Mouse (Mus musculus): ENCODE measurements around the gene Palm2.

The Palm2 gene

DNA sequence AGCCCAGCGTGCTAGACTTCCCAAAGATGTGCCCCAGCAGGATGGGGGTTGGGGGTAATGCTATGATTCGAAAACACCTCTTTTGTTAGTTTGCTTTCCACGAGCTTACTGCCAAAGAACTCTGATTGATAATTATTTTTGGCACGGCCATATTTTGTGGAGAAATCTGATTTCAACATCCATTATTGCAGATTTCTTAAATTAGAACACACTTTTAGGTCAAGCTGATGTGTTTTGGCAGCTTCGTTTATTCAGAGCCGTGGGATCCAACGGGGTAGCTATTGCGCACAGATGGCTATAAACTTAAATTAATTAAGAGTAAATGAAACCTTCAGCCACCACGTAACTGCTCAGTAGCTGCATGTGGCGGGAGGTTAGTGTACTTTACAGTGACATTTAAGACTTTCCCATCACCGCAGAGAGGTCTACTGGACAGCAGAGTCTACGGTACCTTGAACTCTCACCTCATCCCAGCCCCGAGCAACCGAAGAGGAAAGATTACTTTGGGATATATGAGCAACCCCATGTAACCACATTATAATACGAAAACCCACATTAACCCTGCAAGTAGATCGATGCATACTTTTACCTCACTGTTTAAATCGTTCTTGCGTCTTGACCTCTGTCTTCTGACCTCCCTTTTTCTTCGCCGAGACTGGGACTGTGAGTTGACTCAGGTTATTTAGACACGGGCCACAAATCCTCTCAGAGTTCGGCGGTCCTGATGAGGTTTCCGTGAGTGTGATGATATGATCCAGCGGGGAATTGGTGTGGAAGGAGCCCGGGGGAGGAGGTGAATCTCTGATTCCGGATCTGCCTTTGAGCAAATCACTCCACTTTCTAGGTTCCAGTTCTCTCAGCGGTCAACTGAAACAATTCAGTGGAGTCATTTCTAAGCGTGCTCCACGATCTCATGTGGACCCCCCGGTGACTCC lies 80.2 kb downstream of the Palm2 start:
- no peak for DNase-seq (ENCODE audit: low spot score)

DNA sequence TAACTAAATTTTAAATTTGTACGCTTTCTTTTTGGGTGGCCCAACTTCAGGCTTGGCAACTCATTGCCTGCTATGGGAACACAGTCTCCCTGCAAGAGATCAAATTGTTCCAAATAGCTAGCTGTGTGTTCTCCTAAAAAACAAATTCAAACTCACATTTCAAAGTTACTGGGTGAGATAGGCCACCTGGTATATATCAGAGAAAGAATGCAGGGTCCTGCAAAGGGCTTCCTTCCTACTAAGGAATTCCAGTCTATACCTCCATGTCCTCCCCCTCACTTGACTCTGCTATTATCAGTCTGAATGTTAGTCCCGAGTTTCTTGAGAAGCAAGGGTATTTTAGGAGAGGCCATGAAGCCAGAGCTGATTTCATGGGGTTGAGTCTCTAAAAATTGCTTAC lies 81.3 kb downstream of the Palm2 start:
- DNase-seq (ENCODE audit: low spot score) = no peak

DNA sequence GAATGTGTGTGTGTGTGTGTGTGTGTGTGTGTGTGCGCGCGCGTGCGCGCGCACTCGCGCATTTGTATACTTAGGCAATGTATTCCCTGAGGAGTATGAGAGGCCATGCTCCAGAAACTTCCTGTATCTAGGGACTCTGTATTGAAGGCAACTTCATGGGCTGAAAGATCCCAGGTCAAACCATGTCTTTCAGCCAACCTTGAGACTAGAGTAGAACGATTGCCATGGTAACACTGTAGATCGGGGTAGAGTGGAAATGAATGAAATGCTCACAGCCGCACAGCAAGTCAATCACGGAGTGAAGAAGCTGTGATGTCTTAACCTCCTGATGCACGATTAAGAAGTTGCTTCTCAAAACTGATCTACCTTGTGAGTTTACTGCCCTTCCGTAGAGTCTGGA lies 89.4 kb downstream of the Palm2 start:
- DNase-seq (ENCODE audit: low spot score) = no peak

DNA sequence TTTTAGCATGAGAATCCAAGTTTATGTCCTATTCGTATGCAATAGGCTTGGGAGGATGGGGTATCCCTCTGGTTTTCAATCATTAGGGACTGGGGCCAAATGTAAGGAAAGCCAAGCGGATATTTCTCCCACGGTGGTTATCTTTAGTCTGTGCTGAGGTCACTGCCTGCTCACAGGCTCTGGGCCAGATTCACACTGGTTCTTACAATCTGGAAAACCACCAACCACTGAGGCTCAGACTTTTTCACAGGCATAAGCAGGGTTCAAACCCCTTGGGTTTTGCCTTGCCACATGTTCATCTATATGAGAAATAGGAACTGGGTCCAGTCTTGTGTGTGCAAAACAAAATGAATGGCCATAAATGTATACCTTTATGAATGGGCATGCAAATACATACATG lies 90.4 kb downstream of the Palm2 start:
- DNase-seq (ENCODE audit: low spot score) = no peak

DNA sequence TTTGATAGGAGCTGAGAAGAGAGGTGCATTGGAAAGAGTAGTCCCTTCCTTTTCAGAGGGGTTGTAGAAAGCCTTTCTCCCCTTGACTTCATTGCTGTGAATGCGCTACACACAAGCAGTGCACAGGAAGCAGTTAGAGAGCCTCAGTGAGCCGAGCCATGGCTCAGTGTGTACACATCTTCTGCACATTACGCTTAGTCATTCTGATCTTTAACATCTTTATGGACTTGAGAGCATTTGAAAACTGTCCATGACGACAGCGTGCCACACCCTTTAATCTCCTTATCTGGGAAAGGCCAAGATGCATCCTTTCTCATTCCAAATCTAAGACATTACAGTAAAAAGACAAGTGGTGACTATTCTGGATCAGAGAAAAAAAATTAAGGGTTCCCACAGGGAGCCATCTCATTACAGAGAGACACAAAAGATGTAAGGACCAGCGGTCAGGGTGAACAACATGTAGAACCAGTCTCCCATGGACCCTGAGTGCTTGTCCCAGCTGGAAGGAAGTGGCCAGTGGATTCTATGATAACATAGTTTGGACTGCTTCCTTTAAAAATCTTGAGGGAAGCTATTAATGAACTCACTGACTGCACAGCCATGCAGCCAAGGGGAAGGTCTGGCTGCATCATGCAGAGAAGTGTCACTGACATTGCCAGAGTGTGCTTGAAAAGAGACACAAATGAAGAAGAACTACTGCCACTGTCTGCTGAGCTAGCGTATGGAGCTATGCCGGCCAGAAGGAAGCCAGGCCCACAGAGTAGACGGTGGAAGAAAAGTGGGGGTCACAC lies 91.4 kb downstream of the Palm2 start:
- no peak for DNase-seq (ENCODE audit: low spot score)

DNA sequence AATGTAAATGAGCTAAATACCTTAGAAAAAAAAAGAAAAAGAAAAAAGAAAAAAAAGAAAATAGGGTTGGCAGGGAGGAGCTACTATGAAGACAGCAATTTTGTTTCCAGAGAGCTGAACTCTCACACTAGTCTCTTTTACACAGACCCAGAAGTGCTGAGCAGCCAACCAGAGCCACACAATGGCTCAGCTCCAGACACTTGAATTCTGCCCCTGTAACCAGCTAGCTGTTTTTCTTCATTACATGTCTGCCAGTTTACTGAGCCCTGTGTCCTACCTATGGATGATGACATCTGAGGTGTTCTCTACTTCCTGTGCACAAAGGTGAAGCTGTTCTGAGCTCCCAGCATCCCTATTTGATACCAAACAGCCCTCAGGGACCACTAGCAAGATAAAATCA lies 94.2 kb downstream of the Palm2 start:
- DNase-seq (ENCODE audit: low spot score) = no peak

DNA sequence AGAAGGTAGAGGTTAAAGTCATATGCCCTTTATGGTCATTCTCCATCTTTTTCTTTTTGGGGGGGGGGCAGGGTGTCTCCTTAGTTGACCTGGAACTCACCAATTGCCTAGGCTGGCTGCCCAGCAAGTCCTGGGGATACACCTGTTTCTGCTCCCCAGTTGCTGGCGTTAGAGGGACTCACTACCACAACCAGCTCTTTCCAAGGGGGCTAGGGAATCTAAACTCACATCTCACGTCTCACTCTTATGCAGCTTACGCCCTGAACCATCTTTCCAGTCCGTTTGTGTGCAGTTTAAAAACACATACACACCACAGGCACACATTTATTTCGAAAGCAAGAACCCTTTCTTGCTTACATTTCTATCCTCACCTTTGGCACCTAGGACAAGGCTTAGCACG lies 99.6 kb downstream of the Palm2 start:
- no peak for DNase-seq (ENCODE audit: low spot score)

DNA sequence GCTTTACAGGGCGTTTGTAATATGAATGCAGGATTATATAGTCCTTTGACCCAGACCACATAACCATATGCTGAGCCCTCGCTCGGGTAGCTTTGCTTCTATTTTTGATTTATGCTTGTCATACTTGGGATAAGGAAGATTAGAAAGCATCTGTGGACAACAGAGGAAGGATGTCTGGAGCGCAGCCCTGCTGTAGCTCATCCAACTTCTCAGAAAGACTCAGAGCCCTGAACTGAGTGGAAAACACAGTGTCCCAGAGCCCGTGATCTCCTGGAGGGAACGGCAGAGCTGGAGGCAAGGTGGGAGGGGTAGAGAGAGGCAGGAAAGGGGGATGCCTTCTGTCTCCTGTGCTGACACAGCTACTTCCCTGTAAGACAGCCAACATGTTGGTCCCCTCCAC lies 100.2 kb downstream of the Palm2 start:
- DNase-seq (ENCODE audit: low spot score) = no peak

DNA sequence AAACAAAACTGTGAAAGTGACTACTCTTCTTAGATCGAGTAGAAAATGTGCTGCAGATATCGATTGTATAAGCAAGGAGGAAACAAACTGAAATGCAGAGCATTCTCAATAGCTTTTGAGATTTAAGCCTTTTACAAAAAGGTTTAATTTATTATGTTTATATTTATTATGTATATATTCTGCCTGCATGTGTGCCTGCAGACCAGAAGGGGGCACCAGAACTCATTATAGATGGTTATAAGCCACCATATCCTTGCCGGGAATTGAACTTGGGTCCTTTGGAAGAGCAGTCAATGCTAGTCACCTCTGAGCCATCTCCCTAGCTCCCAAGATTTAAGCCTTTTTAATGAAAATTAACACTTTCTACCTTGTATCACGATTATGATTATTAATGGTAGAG lies 101.0 kb downstream of the Palm2 start:
- DNase-seq (ENCODE audit: low spot score) = no peak

DNA sequence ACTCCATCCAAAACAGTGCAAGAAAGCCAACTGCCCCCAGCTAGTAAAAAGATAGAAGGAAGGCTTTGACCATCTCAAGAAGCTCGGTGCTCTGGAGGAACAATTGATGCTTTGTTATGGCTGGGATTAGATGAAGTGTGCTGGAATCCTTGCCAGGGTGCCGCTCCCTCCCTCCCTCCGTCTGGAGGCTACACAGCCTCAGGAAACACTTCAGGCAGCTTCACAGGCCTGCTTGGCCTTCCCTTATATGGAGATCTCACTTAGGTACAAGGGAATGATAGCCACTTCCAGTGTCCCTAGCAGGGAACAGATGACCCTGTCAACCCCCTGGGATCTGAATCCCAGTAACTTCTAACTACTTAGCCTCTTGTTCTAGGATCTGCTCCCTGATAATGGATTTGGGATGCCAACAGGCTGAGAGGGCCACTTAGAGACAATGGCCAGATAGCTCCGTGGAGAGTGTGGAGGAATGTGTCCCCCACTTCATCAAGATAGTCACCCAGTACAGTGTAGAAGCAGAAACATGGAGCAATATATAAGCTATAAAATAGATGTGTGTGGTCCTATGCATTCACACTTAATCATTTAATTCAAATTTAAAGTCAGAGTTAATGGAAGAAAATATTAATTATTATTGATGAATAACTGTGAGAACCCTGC lies 104.1 kb downstream of the Palm2 start:
- DNase-seq (ENCODE audit: low spot score) = no peak

DNA sequence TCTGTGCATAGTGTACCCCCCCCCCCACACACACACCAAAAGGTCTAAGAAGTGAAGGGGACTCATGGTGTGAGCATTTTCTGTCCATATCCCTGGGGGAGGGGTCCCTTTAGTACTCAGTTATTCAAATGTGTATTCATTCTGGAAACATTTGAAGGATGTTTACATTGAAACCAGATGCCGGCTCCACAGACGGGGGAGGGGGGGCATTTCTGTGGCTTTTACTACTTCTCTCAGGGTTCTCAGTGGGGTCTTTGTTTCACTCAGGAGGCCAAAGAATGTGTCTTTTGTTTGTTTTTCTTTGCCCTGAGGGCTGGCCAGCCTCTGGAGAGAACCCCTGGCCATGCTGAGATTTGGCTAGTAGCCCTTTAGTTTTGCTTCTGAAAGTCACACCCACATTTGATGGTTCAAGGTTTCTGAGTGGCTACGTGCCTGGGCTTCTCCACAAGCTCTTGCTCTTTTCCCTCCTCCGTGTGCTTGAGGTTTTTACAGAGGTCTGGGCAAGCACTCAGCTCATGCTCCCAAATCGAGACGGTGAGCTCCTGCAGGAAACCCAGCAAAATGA lies 109.7 kb downstream of the Palm2 start:
- no peak for DNase-seq (ENCODE audit: low spot score)

DNA sequence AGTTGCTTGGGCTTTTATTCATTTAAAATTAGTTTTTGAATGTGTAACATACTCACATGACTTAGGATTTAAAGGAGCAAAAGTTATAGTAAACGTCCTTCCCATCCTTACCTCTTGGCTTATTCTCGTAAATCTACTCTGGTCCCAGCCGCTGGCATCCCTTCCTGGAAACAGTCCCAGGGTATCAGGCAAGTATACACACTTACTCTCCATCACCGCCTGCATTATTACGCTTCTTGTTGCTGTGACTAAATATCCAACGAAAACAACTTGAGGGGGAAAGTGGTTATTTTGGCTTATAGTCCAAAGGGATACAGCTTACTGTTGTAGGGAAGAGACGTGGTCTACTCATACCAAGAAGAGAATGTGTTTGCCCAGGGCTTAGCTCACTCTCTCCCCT lies 113.7 kb downstream of the Palm2 start:
- no peak for DNase-seq (ENCODE audit: low spot score)

DNA sequence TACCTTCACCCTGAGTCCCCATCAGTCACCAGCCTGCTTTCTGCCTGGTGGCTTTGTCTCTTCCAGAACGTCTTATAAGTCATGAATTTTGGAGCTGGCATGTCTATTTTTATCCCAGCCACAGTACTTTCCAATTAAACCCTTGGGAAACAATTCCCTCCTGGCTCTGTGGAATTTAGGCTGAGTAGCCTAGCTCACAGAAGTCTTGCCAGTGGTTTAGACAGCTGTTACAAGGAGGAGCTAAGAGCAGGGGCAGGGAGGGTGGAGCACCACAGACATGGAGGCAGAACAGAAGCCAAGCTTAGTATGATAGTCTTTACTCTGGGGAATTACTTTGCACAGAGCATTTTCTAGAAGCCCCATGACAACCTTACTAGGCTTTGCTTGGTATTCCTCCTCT lies 116.2 kb downstream of the Palm2 start:
- no peak for DNase-seq (ENCODE audit: low spot score)

DNA sequence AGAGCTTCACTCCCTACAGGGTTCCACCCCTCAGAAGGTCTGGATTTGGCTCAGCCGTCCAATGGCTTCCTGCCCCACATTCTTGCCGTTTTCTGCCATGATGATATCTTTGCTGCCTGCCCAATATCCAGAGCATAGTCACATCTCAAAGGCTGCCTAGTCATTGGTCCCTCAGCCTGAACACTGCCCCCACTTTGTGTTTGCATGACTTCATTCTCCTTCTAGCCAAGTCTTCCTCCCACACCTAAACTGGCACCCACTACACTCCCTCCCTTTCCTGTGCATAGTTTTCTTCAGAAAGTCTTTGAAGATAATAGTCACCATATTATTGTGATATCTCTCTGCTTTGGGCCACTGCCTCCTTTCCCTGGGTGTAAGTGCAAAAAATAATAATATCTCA lies 123.1 kb downstream of the Palm2 start:
- no peak for DNase-seq (ENCODE audit: low spot score)

DNA sequence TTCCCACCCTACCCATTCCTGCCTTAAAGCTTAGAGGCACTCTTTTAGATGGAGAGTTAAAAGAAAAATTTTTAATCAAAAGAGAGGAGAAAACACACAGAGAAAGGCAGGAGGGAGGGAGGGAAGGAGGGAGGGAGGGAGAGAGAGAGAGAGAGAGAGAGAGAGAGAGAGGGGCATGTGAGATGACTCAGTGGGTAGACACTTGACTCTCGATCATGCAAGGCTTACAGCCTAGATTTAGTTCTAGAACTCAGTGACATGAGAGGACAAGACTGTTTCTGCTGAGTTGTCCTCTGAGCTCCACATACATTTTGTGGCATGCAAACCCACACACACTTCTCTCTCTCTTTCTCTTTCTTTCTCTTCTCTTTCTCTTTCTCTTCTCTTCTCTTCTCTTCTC lies 125.4 kb downstream of the Palm2 start:
- no peak for DNase-seq (ENCODE audit: low spot score)

DNA sequence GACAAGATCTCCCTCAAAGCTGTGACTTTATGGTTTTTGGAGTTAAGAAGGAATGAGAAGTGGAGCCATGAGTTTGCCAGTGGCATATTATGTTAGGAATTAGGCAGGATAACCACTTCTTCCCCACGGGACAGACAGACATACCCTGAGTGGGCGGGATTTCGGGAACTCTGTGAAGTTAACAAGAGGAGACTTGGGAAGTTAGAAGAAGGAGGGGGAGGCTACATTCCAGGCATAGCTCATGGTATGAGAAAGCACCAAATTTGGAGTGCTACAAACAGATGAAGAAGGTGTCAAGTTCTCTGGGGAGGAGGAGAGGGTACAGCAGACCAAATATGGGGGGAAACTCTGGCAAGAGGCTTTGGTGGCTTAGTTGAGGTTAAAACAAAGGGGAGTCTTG lies 126.0 kb downstream of the Palm2 start:
- DNase-seq (ENCODE audit: low spot score) = no peak

DNA sequence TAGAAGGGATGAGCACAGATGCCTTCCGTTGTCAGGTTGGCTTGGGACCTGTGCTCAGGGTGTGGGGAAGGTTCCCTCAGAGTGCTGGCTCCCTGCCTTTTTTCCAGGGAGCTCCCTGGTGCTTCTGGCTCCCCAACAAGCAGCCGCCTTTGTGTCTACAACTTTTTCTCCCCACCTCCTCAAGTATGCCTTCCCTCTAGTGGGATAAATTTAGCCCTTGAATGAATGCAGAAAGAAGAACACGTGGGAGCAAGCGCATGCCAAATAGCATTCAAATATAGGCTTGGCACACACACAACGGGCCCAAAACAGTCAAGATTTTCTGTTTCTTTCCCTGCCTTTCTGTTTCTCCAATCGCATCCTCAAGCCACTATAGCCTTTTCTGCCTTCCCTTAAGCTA lies 127.0 kb downstream of the Palm2 start:
- no peak for DNase-seq (ENCODE audit: low spot score)

DNA sequence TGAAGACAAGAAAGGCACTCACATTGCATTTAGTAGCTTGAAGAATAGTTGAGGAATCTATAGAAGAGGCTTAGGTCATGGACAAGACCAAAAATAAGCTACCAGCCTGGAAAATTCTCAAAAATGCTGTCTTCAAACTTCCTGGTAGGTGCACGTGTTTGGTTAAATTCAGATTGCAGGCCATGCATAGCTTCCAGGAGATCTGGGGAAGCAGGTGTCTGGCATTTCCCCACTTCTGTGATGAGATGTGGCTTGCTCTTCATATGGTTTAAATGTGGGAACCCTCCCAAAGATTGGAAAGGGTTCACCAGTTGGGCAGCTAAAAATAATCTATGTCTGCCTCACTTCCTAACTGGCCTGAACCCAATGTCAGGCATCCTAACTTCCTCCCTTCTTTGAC lies 131.2 kb downstream of the Palm2 start:
- no peak for DNase-seq (ENCODE audit: low spot score)

DNA sequence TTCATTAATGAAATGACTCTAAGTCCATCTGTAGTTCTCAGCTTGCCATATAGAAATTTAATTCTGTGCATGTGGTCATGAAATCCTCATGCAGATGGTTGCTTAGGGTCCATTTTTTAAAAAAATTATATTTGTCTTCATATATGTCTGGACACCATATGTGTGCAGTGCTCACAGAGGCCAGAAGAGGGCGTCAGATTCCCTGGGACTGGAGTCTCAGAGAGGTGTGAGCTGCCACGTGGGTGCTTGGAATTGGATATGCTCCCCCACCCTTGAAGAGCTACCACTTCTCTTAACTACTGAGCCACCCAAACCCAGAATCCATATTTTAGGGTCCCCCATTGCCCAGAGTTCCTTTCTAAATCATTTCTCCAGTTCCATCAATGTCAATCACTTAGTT lies 131.8 kb downstream of the Palm2 start:
- no peak for DNase-seq (ENCODE audit: low spot score)

DNA sequence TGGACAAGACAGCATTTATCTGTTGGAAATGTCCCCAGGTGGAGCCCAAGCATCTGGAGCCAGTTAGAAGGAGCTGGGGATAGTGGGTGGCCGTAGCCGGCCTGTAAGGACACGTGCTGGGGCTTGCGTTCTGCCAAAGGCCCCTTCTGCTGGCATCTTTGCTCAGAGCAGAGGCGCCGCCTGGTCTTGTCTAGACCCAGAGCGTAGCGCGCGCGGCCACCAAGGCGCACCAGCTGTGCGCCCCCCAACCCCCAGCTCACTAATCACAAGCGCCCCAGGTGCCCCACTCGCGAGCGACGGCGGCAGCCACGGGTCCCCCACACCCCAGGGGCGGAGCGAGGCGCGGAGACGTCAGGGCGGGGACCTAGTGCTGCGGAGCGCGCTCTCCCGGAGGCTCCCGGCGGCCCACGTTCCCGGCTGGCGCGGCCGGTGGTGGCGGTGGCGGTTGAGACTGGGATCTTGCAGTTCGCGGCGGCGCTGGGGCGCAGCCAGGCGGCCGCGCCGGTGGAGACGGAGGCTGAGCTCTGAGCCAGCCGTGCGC lies 133.7 kb downstream of the Palm2 start, which contains the start of gene Pakap:
Gene Pakap, plus strand, starts transcription at position 514 of the 541 bp plus-strand sequence.
- peak; percentile 76 for DNase-seq (ENCODE audit: low spot score)

DNA sequence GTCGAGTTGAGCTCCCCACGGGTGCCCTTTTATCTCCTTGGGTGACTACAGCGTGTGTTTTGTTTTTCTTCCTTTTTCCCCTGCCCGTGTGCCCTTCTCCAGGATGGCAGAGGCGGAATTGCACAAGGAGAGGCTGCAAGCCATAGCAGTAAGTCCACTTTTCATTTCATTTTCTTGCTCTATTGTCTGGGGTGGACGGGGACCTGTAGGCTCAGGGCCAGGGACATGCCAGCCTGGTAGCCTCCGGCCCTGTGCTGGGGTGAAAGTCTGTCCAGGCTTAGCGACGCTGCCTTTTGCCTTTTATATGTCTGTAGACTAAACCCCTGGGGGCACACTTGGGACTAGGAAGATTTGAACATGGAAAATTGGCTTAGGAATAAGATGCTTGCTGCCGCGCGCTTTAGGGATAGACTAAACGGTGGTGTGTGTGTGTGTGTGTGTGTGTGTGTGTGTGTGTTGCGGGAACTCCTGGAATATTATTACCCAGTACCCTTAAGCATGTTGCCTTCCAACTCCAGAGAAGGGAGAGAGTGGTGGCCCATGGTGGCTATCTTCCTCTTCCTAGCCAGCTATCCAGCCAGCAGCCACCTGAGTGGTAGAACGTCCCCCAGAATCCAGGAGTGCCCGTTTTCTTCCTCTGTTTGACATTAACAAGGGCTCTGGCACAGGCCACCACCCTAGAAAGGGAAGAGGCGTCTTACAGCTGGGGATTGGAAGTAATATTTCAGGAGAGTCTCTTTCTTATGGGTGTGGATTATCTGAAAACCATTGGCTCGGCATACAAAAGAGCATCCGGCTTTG lies 134.4 kb downstream of the Palm2 start:
- no peak for DNase-seq (ENCODE audit: low spot score)

DNA sequence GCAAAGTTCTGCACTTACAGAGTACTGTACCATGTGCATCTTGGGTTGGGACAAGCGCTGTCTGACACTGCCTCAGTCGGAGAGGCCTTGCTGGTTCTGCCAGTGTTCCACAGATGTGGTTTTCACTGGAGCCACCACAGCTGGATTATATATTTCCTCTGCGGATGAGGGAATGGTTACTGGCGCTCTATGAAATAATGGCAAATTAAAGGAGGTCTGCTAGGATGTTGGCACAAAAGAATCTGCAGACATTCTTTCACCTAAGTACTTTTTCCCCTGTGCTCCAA lies 135.0 kb downstream of the Palm2 start:
- DNase-seq (ENCODE audit: low spot score) = no peak

Measured in testis, postnatal 10 days (tissue).